In the genomic region with DNA sequence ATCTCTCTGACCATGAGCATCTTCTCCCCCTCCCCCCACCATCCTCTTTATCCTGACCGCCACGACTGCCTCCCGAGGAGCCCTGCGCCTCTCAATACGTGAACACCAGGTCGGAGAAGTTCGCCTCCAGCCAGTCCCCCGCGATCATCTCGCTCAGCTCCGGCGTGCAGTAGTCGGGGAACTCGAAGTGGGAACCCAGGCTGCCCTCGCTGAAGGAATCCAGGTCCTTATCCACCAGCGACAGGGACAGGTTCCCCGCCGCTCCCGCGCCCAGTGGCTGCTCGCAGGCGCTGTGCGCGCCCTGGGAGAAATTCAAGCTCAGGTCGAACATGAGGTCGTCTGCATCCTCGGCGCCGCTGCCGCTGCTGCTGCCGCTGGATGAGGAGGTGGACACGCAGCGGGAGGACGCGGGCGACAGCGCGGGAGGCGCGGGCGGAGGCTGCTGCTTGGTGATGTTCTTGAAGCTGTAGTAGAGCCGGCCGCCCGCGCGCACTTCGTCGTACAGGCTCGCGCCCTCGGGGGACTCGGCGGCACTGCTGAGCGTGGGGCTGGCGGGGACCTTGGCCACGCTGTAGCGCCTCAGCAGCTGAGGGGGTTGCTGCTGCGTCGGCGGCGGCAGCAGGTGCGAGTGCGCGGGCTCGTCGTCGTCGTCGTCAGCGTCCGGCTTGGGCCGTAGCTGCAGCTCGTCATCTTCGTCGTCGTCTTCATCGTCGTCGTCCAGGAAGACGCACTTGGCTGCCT, we compare ENCODE assay signal across 8 mouse cellular contexts. TPM values are rescaled to one million over a fixed set of nuclear protein-coding genes. Genes with fewer than 3 reads are reported as not detected.
DNase-seq lines count a peak whose midpoint lies in the region; ATAC-seq and TF ChIP-seq lines count a peak whose summit lies in the region.

No protein-coding gene starts in this region.

- peak overlapping the region; percentile 81 for H3K4me2 ChIP-seq in kidney, embryonic 14.5 days (replicated peaks; ENCODE audit: low read depth, low read length)
- peak overlapping the region; percentile 29 for H3K4me2 ChIP-seq in hindbrain, embryonic 11.5 days (replicated peaks; ENCODE audit: low read depth, low read length)

- no peak for DNase-seq in kidney, adult 9 months
- DNase-seq in hindbrain, embryonic 11.5 days (ENCODE audit: low spot score), result peak; percentile 79
- DNase-seq in left cerebral cortex, adult 18-20 months (ENCODE audit: low spot score in 2 of 2), result peak; percentile 55 to 68
- peak; percentile 61 for DNase-seq in right cerebral cortex, postnatal 4 days
- no peak for DNase-seq in thymus, postnatal 36 days

- peak overlapping the region; percentile 97 for H3K9ac ChIP-seq in kidney, embryonic 14.5 days (ENCODE audit: low read depth, low read length)
- H3K9ac ChIP-seq in hindbrain, embryonic 11.5 days (ENCODE audit: low read depth, low read length), result peak overlapping the region; percentile 100

- peak overlapping the region; percentile 93 for H3K27ac ChIP-seq in kidney, embryonic 14.5 days (ENCODE audit: low read depth, low read length)
- H3K27ac ChIP-seq in embryonic fibroblast, embryonic 13.5 days (ENCODE audit: insufficient read depth, low read length), result no peak overlapping the region
- peak overlapping the region; percentile 100 for H3K27ac ChIP-seq in hindbrain, embryonic 11.5 days (ENCODE audit: low read depth, low read length)

- H3K4me1 ChIP-seq in kidney, embryonic 14.5 days (ENCODE audit: control insufficient read depth, insufficient read depth, low read length), result peaks cover 8% of the 10 kb centered on the region; the same call in 1 of the 2 replicates
- no peaks in the 10 kb centered on the region for H3K4me1 ChIP-seq in embryonic fibroblast, embryonic 13.5 days (ENCODE audit: control insufficient read depth, insufficient read depth, low read length)
- H3K4me1 ChIP-seq in hindbrain, embryonic 11.5 days (replicated peaks; ENCODE audit: control insufficient read depth, insufficient read depth, low read length), result peaks cover 1% of the 10 kb centered on the region; the same call in 1 of the 2 replicates

- 1% methylated on average over 67 of the region's 80 CpGs for WGBS in kidney, embryonic 14.5 days
- under 1% methylated on average over 72 of the region's 80 CpGs for WGBS in hindbrain, embryonic 11.5 days

- ATAC-seq in kidney, embryonic 14.5 days (ENCODE audit: low FRiP score, low TSS enrichment), result no peak
- ATAC-seq in hindbrain, embryonic 11.5 days (ENCODE audit: low FRiP score), result no peak
- ATAC-seq in megakaryocyte progenitor cell, adult 5-6 weeks (replicated peaks; ENCODE audit: poor library complexity), result 0 out of 2 replicates have a peak, but pooled peaks have one; percentile 14

- TF ChIP-seq CTCF in embryonic fibroblast, embryonic 13.5 days (IDR thresholded peaks at IDR 0.05; ENCODE audit: borderline replicate concordance, insufficient read depth, low read length), result no peak

- peaks cover 2% of the 10 kb centered on the region; the same call in 1 of the 2 replicates for H3K36me3 ChIP-seq in kidney, embryonic 14.5 days (ENCODE audit: control insufficient read depth, insufficient read depth, low read length)
- H3K36me3 ChIP-seq in hindbrain, embryonic 11.5 days (ENCODE audit: control insufficient read depth, insufficient read depth, low read length), result 0 out of 2 replicates have a peak, but pooled peaks cover 4% of the 10 kb centered on the region

- no peaks in the 10 kb centered on the region for H3K27me3 ChIP-seq in kidney, embryonic 14.5 days (ENCODE audit: control insufficient read depth, insufficient read depth, low read length)
- no peaks in the 10 kb centered on the region for H3K27me3 ChIP-seq in hindbrain, embryonic 11.5 days (ENCODE audit: control insufficient read depth, insufficient read depth, low read length)

- no peaks in the 10 kb centered on the region for H3K9me3 ChIP-seq in kidney, embryonic 14.5 days (ENCODE audit: control insufficient read depth, low read length)
- H3K9me3 ChIP-seq in hindbrain, embryonic 11.5 days (ENCODE audit: control insufficient read depth, low read length), result no peaks in the 10 kb centered on the region

- TF ChIP-seq POLR2A in embryonic fibroblast, embryonic 13.5 days (IDR thresholded peaks at IDR 0.05; ENCODE audit: low read depth, low read length), result no peak

- H3K4me3 ChIP-seq in kidney, embryonic 14.5 days (ENCODE audit: low read length), result peak overlapping the region; percentile 99
- peak overlapping the region; percentile 86 for H3K4me3 ChIP-seq in embryonic fibroblast, embryonic 13.5 days (ENCODE audit: insufficient read depth, low read length)
- peak overlapping the region; percentile 100 for H3K4me3 ChIP-seq in hindbrain, embryonic 11.5 days (ENCODE audit: low read depth, low read length)

RNA-seq across cellular contexts. Expression of gene Sox11, which starts 1.1 kb away (rescaled TPM):
- polyA plus RNA-seq in kidney, embryonic 14.5 days (2014; fragmentation: Nextera tagmentation; extraction: Ambion mirVana), result 109 and 115 TPM in 2 replicates
- 12.6 and 18.9 TPM in 2 replicates for polyA plus RNA-seq in embryonic fibroblast, embryonic 13.5 days (2011; ENCODE audit: insufficient read length, low read depth, missing spikeins)
- polyA plus RNA-seq in hindbrain, embryonic 11.5 days (2014; fragmentation: Nextera tagmentation; extraction: Ambion mirVana), result 728 and 786 TPM in 2 replicates
- total RNA-seq in left cerebral cortex, adult 18-20 months (2021), result 10 to 100 TPM; 12.0 to 14.4 TPM
- total RNA-seq in megakaryocyte progenitor cell, adult 5-6 weeks (2015), result not detected in 2 replicates
- not detected in 2 replicates for total RNA-seq in megakaryocyte progenitor cell, adult 5-6 weeks (2017)

Comparison
In these comparisons a context has a peak if more than half of its experiments do, and no peak if none do; other contexts are left out.
1. DNase-seq: peak in hindbrain, embryonic 11.5 days (single experiment), left cerebral cortex, adult 18-20 months (2 of 2) and right cerebral cortex, postnatal 4 days (single experiment); none in kidney, adult 9 months (single experiment) and thymus, postnatal 36 days (0 of 2).
2. Peak in every context shown above with its lines, with median percentiles within 50 percentile points of each other: H3K4me3 ChIP-seq.